In the genomic region with DNA sequence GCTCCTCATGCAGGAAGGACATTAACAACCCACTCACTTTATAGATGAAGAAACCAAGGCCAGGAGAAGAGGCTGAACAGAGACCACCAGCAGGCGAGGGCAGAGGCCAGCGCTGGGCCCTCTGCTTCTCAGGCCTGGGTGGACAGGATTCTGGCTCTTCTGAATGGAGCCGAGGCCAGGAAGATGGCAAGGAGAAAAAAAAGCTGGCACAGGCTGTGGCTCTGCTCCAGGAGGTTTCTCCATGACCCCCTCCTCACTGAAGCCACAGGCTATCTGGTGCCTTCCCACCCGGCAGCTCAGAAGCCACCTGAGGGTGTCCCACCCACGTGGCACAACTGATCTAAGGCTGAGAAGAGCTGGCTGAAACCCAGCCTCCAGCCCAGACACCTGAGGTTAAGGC, we compare ENCODE assay signal across 19 mouse cellular contexts.
"Had no signal": no experiment of that assay in that cellular context is flagged by ENCODE, and none has a peak within 500 bp of the region (broad histone marks: within the 10 kb centered on the region; RNA-seq: fewer than 3 reads in every experiment).

No protein-coding gene starts in this region.

- H3K27ac ChIP-seq: kidney, embryonic 15.5 days; limb, embryonic 15.5 days; liver, embryonic 13.5 days; lung, embryonic 15.5 days; macrophage; neural tube, embryonic 12.5 days had no signal

- H3K9ac ChIP-seq: kidney, embryonic 15.5 days; limb, embryonic 15.5 days; liver, embryonic 13.5 days; liver, postnatal 0 days; lung, embryonic 15.5 days; neural tube, embryonic 12.5 days had no signal

- DNase-seq: kidney, adult 2 months; kidney, postnatal 14 days; layer of hippocampus, postnatal 36 days; liver, embryonic 13.5 days; liver, postnatal 0 days; lung, postnatal 14 days; retina, postnatal 1 day; right cerebral cortex, postnatal 4 days; spleen, adult 18-20 months; thymus, adult 2 months; thymus, postnatal 25 days had no signal

- H3K36me3 ChIP-seq: kidney, embryonic 15.5 days; limb, embryonic 15.5 days; liver, embryonic 13.5 days; lung, embryonic 15.5 days; neural tube, embryonic 12.5 days had no signal

- H3K4me2 ChIP-seq: kidney, embryonic 15.5 days; limb, embryonic 15.5 days; liver, embryonic 13.5 days; lung, embryonic 15.5 days had no signal

- H3K9me3 ChIP-seq: kidney, embryonic 15.5 days; limb, embryonic 15.5 days; liver, embryonic 13.5 days; lung, embryonic 15.5 days; megakaryocyte, embryonic 14.5 days; neural tube, embryonic 12.5 days had no signal

- H3K4me3 ChIP-seq: kidney, embryonic 15.5 days; limb, embryonic 15.5 days; liver, embryonic 13.5 days; lung, embryonic 15.5 days; megakaryocyte, embryonic 14.5 days; myocyte; neural tube, embryonic 12.5 days had no signal

- ATAC-seq: intestine, embryonic 16.5 days; liver, postnatal 0 days had no signal
